Mouse (Mus musculus) E14TG2a.4 (cell line): ENCODE data around the gene Zfp292.

Source experiments
- H3K27me3 ChIP-seq: 2 replicates; pipeline ENCODE4 v1.6.1; 2014; ENCODE audit warnings: low read length, control low read depth; ENCODE audit not compliant: insufficient read depth
- H3K36me3 ChIP-seq: 2 replicates; pipeline ENCODE4 v1.6.1; 2014; ENCODE audit warnings: low read length, control low read depth; ENCODE audit not compliant: insufficient read depth
- H3K4me1 ChIP-seq: replicated peaks from 2 replicates; pipeline ENCODE4 v1.6.1; 2014; ENCODE audit warnings: low read depth, low read length, control low read depth
- H3K4me3 ChIP-seq: replicated peaks from 2 replicates; pipeline ENCODE4 v1.5.1; 2014; ENCODE audit warnings: mild to moderate bottlenecking, low read length
- H3K9me3 ChIP-seq: 2 replicates; pipeline ENCODE4 v1.6.1; 2014; ENCODE audit warnings: low read length, control low read depth
- CTCF ChIP-seq: conservative IDR thresholded peaks from 2 replicates; pipeline ENCODE4 v1.5.1; 2014; ENCODE audit warnings: low read length
- NANOG ChIP-seq: IDR thresholded peaks from 2 replicates; pipeline ENCODE4 v1.6.1; 2014; ENCODE audit warnings: borderline replicate concordance, low read length, mixed read lengths
- POU5F1 ChIP-seq: IDR thresholded peaks from 2 replicates; pipeline ENCODE4 v1.6.1; 2014; ENCODE audit warnings: low read length, borderline replicate concordance

Zfp292 gene

DNA sequence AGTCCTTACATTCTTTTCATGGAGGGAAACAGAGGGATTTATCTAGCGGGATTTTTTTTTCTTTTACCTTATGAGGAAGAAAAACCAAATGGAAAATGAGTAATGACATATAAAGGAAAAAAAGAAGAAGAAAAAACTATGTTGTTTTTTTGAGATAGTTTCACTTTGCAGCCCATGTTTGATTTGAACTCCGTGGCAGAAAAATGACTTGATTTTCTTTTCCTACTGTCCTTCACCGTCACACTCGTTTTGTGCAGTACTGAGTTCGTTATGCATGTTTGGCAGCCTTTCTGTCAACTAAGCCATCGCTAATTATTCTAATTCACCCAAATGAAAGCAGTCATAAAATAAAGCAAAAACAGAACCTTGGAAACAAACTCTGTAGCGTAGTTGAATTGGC is 4.5 kb upstream of the Zfp292 start:
- no peak for TF ChIP-seq POU5F1
- TF ChIP-seq CTCF = no peak
- peaks cover 63% of the 10 kb centered on the region for H3K4me1 ChIP-seq
- H3K9me3 ChIP-seq = no peaks in the 10 kb centered on the region
- H3K27me3 ChIP-seq = peaks cover 37% of the 10 kb centered on the region
- H3K4me3 ChIP-seq = peak overlapping the region; percentile 85
- H3K36me3 ChIP-seq = no peaks in the 10 kb centered on the region

GRCm38 (mm10) chr4:34886490-34887111 is 3.8 kb upstream of the Zfp292 start:
- peaks cover 62% of the 10 kb centered on the region for H3K4me1 ChIP-seq
- no peaks in the 10 kb centered on the region for H3K9me3 ChIP-seq
- TF ChIP-seq NANOG (no peak), POU5F1 (no peak), CTCF (no peak)
- H3K36me3 ChIP-seq = no peaks in the 10 kb centered on the region
- peak overlapping the region; percentile 85 for H3K4me3 ChIP-seq
- H3K27me3 ChIP-seq = peaks cover 33% of the 10 kb centered on the region

DNA sequence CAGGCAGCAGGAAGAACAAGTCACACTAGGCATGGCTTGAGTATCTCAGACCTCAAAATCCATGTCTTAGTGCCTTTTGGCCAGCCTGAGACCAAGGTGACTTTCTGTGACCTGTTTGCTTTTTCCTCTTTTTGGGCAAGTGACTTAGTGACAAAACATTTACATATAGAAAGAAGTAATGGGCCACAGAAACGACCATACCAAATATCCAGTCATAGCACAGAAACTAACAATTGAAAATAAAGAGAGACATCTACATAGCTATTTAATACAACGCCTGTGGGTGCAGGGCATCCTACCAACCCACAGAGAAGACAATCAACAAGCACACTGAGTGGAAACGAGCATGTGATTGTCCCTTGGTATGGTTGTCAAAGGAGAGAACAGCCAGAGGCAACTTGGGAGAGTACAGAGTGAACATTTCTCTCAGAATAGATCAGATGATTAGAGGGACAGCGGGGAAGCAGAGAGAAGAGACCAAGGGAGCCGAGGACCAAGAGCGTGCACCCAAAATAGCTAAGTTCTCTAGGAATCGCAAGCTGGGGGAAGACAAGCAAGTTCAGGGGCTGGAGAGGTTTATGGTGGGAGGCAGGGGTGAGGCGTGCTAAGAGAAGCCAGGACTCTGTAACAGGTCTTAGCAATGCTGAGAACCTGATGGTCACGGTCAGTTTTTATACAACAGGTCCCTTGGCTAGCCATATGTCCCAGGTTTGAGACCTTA is 3.0 kb upstream of the Zfp292 start:
- Histone ChIP-seq H3K4me3 (peak overlapping the region; percentile 85), H3K4me1 (peaks cover 61% of the 10 kb centered on the region), H3K27me3 (peaks cover 25% of the 10 kb centered on the region), H3K36me3 (0 out of 2 replicates have a peak, but pooled peaks cover 5% of the 10 kb centered on the region), H3K9me3 (no peaks in the 10 kb centered on the region)
- TF ChIP-seq CTCF = no peak
- TF ChIP-seq NANOG = peak; percentile 49; the same call in 1 of the 2 replicates

DNA sequence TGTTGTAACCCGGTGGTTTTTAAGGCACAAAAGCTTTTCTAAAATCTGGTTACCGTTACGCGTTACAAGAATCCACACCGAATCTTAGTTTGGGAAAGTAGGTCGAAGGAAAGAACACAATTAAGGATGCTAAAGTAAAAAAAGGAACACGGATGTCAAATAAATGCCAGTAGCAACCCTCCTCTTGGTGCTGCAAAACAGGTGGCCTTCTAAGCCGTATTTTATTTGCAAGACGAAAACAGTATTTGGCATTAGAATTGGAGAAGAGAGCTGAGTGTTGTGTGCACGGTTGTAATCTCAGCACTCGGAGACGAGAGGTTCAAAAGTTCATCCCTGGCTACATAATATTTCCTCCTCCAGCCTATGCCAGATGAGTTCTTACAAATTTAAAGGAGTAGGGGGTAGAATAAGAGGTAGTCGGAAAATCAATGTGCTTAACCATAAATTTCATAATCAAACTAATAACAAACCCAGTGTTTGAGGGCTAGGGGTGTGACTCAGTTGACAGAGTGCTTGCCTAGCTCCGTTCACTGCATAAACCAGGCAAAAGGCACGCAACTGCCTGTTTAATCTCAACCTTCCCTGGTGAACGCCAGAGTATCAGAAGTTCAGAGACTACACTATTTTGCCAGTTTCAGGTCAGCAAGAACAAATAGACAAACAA is 738 bp upstream of the Zfp292 start:
- H3K9me3 ChIP-seq = no peaks in the 10 kb centered on the region
- H3K4me1 ChIP-seq = peaks cover 66% of the 10 kb centered on the region
- H3K36me3 ChIP-seq = peaks cover 20% of the 10 kb centered on the region
- peaks cover 11% of the 10 kb centered on the region for H3K27me3 ChIP-seq
- TF ChIP-seq NANOG = no peak
- no peak for TF ChIP-seq CTCF
- no peak for TF ChIP-seq POU5F1
- H3K4me3 ChIP-seq = peak overlapping the region; percentile 83

GRCm38 (mm10) chr4:34882291-34882769 is 430 bp downstream of the Zfp292 start:
- TF ChIP-seq POU5F1 (no peak), NANOG (no peak), CTCF (no peak)
- H3K27me3 ChIP-seq = 0 out of 2 replicates have a peak, but pooled peaks cover under 1% of the 10 kb centered on the region
- peaks cover 72% of the 10 kb centered on the region for H3K4me1 ChIP-seq
- no peaks in the 10 kb centered on the region for H3K9me3 ChIP-seq
- peak overlapping the region; percentile 83 for H3K4me3 ChIP-seq
- peaks cover 29% of the 10 kb centered on the region for H3K36me3 ChIP-seq

DNA sequence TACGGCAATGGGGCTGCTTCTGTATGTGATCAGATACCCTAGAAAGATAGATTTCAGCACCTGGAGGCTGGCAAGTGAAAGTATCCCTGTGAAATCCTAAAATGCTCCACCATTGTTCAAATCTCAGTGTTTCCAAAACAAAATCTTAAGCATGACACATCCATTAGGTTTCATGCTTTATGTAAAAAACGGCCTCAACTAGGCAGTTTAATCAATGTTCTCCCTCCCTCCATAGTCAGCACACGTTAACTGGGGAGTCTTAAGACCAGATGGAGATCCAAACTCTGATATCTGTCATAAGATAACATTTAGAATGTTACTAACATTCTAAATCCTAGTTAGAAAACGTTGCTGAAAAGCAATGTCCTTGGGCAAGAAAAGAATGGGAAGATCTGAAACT is 909 bp downstream of the Zfp292 start:
- H3K27me3 ChIP-seq = no peaks in the 10 kb centered on the region
- peaks cover 74% of the 10 kb centered on the region for H3K4me1 ChIP-seq
- H3K4me3 ChIP-seq = peak overlapping the region; percentile 83
- H3K36me3 ChIP-seq = peaks cover 32% of the 10 kb centered on the region
- H3K9me3 ChIP-seq = no peaks in the 10 kb centered on the region
- TF ChIP-seq NANOG (no peak), CTCF (no peak), POU5F1 (no peak)

DNA sequence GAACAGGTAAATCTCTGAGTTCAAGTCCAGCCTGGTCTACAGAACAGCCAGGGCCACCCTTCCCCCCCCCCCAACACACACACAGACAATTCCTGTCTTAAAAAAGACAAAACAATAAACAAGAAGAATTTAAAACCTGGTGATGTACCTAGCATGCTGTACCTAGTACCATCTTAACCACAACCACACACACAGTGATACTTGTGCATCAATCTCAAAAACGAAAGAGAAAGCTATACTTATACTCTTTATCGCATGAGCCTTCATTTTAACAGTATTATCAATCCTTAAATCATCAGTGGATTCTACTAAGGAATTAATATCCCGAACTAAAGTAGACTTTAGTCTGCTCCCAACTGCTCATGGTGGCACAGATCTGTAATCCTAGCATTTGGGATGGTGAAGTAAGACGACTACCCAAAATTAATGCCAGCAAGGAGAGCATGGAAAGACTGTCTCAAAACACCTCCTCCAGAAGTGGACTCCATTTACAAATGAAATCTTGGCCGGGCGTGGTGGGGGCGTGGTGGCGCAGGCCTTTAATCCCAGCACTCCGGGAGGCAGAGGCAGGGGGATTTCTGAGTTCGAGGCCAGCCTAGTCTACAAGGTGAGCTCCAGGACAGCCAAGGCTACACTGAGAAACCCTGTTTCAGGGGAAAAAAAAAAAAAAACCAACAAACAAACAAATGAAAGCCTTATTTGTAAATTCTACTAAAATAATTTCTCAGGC is 1.7 kb downstream of the Zfp292 start:
- Histone ChIP-seq H3K4me3 (peak overlapping the region; percentile 83), H3K9me3 (no peaks in the 10 kb centered on the region), H3K36me3 (peaks cover 38% of the 10 kb centered on the region), H3K4me1 (peaks cover 77% of the 10 kb centered on the region), H3K27me3 (no peaks in the 10 kb centered on the region)
- TF ChIP-seq CTCF (no peak), NANOG (no peak), POU5F1 (no peak)

DNA sequence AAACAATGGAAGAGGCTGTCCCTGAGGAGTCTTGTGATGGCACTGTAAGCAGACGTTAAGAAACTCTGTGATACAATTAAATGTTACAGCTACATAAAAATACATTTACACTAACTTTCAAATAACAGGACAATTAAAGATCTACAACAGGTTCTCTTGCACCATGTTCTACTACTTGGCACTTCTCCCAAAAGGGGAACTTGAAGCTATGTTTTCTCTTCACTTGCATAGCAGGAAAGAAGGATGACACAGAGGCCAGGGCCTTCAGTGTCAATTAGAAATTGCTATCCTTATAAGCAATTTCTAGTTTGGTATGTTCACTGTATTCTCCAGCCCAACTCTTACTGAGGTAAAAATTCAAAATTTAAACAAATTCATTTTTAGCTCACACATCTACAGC is 8.5 kb downstream of the Zfp292 start:
- no peaks in the 10 kb centered on the region for H3K9me3 ChIP-seq
- H3K4me3 ChIP-seq = no peak overlapping the region
- TF ChIP-seq POU5F1 (no peak), CTCF (no peak), NANOG (no peak)
- peaks cover 31% of the 10 kb centered on the region for H3K36me3 ChIP-seq
- no peaks in the 10 kb centered on the region for H3K27me3 ChIP-seq
- H3K4me1 ChIP-seq = peaks cover 92% of the 10 kb centered on the region
